Mouse (Mus musculus): Measurements from ENCODE around the gene Ect2. TPM values are rescaled to one million over a fixed set of nuclear protein-coding genes. Genes with fewer than 3 reads are reported as not detected.

The Ect2 gene
- total RNA-seq, 2 experiments from 2014 or later = 9.3 to 9.6 TPM

GRCm38 (mm10) chr3:27161645-27162409 is 8.1 kb upstream of the Ect2 start:
- DNase-seq = no peak
- intact Hi-C loops (cut with DNase I) = no loop called here

GRCm38 (mm10) chr3:27158910-27159309 is 5.2 kb upstream of the Ect2 start:
- no peak for DNase-seq
- intact Hi-C loops (cut with DNase I) = no loop called here

DNA sequence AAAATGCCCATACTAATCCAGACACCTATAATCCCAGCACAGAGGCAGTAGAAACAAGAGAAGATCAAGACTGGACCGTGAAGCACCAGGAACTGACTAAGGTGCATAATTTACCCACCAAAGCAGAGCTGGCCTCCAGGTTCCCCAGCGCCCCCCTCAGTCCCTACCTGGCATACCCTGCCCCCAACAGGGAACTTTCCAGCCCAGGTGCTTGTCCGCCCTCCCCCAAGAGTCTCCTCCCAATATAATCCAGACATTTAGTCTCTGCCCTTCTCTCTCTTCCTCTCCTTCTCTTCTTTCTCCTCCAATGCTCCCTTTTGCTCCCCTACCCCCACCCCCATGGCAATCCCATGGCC is 2.9 kb upstream of the Ect2 start:
- no peak for DNase-seq
- intact Hi-C loops (cut with DNase I) = no loop called here

DNA sequence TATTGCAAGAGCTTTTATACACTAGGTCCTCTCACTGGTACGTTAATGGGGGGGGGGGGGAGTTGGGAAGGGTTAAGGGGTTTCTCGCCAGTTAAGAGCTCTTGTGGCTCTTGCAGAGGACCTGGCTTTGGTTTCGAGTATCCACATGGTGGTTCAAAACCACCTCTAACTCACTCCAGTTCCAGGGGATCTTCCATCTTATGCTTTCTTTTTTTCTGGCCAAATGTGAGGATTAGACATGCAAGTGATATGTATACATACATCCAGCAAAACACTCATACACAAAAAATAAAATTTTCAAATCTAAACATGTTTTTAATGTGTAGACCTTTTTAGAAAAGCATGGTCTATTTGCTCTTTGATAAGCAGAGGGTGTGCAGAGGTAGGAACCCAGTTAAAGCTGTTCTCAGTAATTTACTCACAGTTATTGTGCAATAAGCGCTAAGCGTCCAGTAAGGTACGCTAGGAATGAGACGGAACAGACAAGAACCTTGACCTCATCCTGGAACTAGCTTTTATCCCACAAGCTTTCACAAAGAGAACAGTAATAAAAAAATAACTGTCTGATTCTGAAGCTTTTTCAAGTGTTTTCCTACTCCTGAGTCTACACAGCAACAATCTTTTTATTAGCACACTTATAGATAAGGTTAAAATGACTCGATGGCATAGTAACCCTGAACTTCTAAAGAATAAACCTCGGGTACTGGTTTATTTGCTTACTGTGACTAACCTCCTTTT is 2.3 kb upstream of the Ect2 start:
- no peak for DNase-seq
- intact Hi-C loops (cut with DNase I) = no loop called here

- DNase-seq = peak; percentile 51 to 54
These were observed 1.6 kb upstream of the Ect2 start for GRCm38 (mm10) chr3:27155051-27155855.

DNA sequence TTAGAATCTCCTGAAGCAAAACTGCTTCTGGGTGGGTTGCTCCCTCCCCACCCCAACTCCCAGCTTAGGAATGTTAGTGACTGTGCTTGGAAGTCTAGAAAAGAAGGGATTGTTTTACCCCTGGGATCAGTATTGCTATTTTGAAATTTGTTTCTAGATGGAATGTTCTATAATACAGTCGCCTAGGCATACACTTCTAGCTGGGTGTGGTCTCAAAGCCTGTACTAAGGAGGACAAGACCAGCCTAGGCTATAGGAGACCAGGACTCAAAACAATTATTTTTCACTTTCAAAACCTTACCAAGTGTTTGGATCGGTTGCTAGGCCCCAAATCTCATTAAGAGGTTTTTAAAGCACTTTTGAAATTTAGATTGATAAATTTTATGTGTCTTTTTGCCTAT is 602 bp upstream of the Ect2 start:
- intact Hi-C loops (cut with DNase I) = no loop called here
- DNase-seq = no peak

More at GRCm38 (mm10) chr3:27155051-27155855, 1.6 kb upstream of the Ect2 start:
- intact Hi-C loops (cut with DNase I) = no loop called here

- peak in 1 of 2 experiments; percentile 23 for DNase-seq
- intact Hi-C loops (cut with DNase I) = no loop called here
These were observed 447 bp downstream of the Ect2 start for GRCm38 (mm10) chr3:27153191-27153671.

- DNase-seq = no peak
- intact Hi-C loops (cut with DNase I) = no loop called here
These were observed 7.9 kb downstream of the Ect2 start for GRCm38 (mm10) chr3:27145733-27146132.

- intact Hi-C loops (cut with DNase I) = no loop called here
- no peak for DNase-seq
These were observed 10.1 kb downstream of the Ect2 start for GRCm38 (mm10) chr3:27143570-27143969.

DNA sequence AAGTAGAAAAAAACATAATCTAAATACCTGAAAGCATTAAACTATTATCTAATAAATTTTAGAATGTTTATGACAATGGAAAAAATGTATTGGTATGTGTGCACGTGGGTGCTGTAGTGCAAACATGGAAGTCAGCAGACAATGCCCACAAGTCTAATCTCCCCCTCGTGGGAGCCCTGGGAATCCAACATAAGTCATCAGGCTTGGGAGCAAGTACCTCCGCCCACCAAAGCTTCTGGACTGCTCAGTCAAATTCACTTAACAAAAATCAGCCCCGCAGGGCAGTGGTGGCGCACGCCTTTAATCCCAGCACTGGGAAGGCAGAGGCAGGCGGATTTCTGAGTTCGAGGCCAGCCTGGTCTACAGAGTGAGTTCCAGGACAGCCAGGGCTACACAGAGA is 13.6 kb downstream of the Ect2 start:
- DNase-seq = no peak
- intact Hi-C loops (cut with DNase I) = no loop called here

- DNase-seq = no peak
- intact Hi-C loops (cut with DNase I) = no loop called here
These were observed 31.7 kb downstream of the Ect2 start for GRCm38 (mm10) chr3:27121864-27122450.

DNA sequence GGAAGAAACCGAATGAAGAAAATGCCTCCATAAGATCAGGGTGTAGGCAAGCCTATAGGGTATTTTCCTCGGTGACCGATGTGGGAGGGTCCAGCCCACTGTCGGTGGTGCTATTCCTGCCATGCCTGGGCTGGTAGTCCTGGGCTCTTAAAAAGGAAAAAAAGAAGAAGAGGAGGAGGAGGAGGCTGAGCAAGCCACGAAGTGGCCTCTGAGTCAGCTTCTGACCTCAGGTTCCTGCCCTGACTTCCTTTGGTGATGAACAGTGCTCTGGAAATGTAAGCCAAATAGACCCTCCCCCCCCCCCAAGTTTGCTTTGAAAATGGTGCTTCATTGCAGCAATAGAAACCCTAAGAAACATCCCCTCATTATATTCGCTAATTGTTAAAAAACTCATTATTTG is 32.7 kb downstream of the Ect2 start:
- DNase-seq = no peak
- intact Hi-C loops (cut with DNase I) = no loop called here

DNA sequence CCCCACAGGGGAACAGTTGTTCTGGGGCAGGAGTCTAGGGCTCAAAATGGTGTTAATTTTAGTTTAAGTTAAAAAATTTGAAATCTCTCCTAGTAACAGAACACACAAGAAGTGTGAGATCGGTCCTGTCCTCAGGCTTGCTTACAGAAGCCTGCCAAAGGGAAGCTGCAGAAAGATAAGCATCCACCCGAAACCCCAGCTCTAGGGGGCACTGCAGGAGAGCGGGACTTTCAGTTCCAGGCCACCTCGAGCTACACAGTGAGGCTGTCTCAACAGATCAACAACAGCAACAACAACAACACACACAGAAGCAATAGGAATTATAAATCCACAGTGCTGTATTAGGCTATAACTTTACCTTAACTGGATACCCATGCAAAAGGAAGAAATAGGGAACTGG is 35.5 kb downstream of the Ect2 start:
- no peak for DNase-seq
- intact Hi-C loops (cut with DNase I) = no loop called here

GRCm38 (mm10) chr3:27110860-27111259 is 42.8 kb downstream of the Ect2 start:
- DNase-seq = no peak
- intact Hi-C loops (cut with DNase I) = loop anchor here (5.0 kb wide), 1 partner anchor 1014 kb away; no protein-coding TSS in a partner anchor

DNA sequence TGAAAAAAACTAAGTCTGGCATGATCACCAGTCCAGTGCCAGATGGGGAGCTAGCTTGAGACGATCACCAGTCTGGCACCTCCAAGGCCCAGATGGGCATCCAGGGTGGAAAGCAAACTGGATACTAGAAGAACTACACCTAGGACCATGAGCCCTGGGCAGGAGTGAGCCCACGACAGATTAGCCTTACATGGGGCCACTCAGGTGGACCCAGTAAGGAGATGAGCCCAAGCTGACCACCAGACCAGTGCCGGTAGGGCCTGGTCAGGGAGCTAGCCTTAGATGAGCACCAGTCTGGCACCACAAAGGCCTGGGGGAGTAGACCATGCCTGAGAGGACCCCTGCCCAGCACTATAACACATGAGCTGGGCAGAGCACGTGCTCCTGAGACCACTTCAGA is 44.6 kb downstream of the Ect2 start:
- no peak for DNase-seq
- intact Hi-C loops (cut with DNase I) = no loop called here

GRCm38 (mm10) chr3:27107142-27107541 is 46.5 kb downstream of the Ect2 start:
- intact Hi-C loops (cut with DNase I) = no loop called here
- no peak for DNase-seq

DNA sequence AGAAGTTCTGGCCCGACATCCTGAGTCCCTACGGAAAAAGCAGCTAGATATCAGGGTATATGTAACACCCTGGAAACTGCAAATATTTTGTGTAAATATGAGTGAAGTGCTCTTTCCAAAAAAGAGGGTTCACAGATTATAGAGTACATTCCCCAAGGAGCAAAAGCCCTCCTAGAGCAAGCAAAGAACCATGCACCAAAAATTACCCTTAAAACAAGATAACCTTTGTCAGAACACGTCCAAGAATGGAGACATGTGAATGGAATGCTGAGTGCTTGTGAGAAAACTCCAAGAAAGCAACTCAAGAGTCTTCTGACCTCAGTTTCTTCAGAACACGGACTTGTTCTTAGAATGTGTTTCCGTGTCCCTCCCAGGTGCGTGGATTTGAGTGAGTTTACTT is 50.7 kb downstream of the Ect2 start:
- intact Hi-C loops (cut with DNase I) = no loop called here
- no peak for DNase-seq

- intact Hi-C loops (cut with DNase I) = no loop called here
- no peak for DNase-seq
These were observed 55.0 kb downstream of the Ect2 start for GRCm38 (mm10) chr3:27098633-27099032.

DNA sequence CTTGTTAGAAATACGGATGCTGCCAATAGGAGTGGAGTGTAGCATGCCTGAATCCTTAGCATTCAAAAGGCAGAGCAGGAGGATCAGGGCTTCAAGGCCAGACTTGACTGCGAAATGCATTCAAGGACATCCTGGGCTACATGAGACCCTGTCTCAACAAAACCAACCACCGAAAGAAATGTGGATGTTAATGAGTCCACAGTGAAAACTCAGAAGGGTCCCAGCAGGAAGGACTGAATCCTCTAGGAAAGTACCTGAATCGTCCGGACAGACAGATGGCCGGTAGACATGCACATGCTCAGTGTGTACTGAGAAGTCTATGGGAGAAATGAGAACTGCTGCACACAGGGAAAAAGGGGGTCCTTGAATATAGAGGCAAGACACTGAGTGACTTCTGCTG is 67.5 kb downstream of the Ect2 start:
- DNase-seq = no peak
- intact Hi-C loops (cut with DNase I) = no loop called here

DNA sequence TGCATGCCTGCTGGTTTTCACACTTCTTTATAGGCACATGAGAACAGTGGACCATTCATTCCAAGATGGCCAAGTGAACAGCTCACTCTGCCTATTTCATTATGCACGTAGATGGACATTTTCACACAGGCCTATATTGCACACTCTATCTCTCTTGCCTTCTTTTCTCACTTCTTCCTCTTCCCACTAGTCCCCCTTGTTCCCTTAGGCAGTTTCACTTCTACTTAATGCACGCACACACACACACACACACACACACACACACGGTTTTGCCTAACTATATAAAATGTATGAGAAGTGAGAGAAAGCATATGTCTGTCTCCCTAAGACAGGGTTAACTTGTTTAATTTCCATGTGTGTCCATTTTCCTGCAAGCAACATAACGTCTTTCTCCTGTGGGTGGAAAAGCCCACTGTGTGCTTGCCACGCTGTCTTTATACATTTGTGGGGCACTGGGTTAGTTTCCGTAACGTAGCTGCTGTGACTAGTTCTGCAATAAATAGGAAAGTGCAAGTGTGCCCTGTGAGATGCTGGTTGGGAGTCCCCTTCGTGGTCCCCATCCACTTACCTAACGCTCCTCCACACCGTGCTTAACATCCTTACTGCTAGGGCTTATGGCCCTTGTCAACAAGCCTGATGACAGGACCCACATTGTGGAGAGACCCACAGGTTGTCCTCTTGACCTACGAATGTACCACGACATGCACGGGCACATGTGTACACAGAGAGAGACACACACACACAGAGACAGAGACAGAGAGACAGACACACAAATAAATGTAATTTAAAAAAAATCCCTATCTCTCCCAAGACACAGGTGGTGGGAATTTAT is 72.2 kb downstream of the Ect2 start:
- intact Hi-C loops (cut with DNase I) = no loop called here
- DNase-seq = no peak

Measured in heart, postnatal 10 days (tissue).